Mouse (Mus musculus) c-Kit-positive CD71-negative TER-119-negative erythroid progenitor cells, embryonic 14.5 days (primary cell): ENCODE measurements around the gene Gm42906.

ENCODE experiments used
- DNase-seq: peaks from one replicate; pipeline ENCODE4 v3.0.0-alpha.2; 2013; ENCODE audit warnings: low read depth

Gm42906 gene

DNA sequence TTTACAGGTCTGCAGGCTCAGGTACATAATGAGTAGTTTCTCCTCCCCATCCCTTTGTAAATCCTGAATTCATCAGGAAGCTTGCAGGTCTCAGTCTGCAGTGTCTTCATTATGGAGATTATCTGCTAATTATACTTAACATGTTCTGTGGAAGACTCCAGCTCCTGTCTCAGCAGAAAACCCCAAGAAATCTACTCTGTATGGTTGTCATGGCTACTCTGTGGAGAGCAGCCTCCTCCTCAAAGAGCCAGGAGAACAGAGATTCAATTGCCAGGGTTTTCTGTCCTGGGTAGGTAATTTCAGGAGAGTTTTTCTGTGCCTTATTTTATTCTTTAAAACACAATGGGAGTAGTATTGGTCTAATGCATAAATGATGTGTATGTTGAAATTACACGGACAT, 405.0 kb downstream of the Gm42906 start:
- DNase-seq, result no peak

DNA sequence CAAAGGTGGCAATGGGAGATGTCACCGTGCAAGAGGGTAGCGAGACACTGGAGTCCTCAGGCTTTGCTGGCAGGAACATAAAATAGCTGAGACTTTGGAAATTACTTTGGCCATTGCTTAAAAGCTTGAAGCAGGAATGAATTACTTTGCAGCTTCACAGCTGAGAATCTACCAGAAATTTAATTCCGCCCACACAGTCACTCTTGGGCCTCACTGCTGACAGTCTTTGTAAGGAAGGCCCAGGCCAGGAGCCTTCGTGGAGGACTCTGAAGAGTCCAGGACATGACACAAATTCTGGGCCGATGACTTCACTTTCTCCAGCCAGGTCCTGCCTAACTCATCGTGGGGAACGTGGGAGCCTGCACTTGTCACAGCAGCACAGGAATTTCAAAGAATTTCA, 405.9 kb downstream of the Gm42906 start:
- no peak for DNase-seq

DNA sequence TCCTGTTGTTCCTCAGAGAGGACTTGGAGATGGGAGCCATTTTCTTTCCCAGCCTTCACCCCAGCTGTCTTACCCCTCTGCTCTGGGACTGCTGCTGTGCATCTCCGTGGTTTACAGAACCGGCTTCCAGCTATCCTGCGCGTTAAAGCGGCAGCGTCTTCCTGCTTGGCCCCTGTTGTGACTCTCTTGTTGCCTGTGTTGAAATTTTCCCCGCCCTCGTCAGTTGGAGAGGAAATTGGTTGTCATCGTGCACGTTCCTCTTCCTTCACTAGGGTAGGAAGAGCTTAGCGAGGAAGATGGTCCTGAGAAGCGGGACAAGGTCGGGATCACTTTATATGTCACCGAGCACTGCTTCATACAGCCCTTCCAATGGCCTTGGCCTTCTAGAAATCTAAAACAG, 407.1 kb downstream of the Gm42906 start:
- peak; percentile 8 for DNase-seq

DNA sequence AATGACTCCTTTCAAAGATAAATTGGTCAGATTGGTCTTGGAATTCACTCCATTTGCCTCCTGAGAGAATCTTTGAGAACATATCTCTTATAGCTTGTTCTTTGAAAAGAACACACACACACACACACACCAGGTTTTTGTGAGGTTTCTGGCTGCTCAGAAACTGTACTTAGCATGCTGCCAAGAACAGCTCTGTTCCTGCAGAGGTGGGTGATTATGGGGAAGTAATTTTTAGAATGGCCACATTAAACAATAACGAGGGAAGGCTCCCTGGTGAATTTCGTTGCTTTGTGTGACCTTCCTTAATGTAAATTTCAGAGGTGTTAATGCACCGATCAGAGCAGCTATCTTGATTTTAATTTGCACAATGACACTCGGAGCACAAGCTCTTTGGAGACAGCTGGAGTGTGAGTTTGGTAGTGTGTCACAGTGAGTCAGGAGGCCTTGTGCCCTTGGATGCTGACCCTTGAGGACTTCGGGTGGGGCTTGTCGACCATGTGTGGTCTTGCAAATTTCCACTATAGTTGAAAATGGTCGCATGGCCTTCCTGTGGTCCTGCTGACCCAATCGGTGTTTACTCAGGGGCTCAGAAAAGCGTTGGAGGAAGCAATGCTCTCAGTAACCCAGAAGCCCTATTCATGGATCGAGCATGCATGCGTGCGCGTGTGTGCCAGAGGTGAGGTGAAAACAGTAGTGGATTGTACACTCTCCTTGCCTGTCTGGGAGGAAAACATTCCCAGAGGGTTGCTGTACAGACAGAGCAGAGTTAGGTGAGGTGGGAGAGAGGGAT, 407.7 kb downstream of the Gm42906 start:
- no peak for DNase-seq

DNA sequence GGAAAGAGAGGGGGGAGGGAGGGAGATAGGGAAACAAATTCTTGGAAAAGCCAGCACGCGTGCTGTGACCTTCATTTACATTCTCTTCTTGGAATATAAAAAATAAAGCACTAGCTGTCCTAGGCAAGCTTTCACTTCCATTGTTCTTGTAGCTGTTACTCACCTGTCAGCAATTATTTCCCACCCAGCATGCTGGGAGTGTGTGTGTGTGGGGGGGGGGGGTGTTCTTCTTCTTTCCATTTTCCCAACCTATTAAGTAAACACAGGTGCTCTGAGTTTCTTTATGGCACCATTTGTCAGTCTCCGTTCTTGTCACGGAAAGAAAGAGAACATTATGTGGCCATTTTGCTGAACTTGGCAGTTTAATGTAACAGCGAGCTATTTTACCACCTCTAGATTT, 409.0 kb downstream of the Gm42906 start:
- DNase-seq, result no peak

DNA sequence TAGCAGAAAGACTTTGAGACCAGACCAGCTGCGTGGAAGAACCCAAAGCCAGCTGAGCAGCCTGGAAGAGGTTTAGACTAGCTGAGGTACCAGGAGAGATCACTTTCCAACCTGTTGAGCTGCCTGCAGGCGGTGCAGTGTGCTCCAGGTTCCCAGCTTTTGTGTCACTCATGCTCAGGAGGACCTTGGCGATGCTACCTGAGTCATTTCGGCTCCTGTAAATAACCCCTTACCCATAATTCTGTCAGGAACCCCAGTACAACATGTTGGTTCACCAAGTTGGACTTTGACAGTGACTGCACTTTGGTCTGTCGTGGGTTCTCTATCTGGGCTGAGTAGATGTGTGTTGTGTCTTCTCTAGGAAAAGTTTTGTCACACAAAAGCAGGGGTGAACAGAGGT, 409.5 kb downstream of the Gm42906 start:
- no peak for DNase-seq
